Mouse (Mus musculus): Measurements from ENCODE around the gene Prc1. TPM values are rescaled to one million over a fixed set of nuclear protein-coding genes. Genes with fewer than 3 reads are reported as not detected.

Prc1 gene
- polyA plus RNA-seq, 1 experiment: 80.6 TPM

- Histone ChIP-seq H3K4me1 (replicated peaks; ENCODE audit: control insufficient read depth, insufficient read depth, low read length) (peaks cover 3% of the 10 kb centered on the region), H3K27ac (ENCODE audit: control insufficient read depth, insufficient read depth, low read length) (no peak overlapping the region), H3K36me3 (ENCODE audit: control insufficient read depth, insufficient read depth, low read length) (peaks cover 45% of the 10 kb centered on the region), H3K4me3 (ENCODE audit: control insufficient read depth, insufficient read depth, low read length) (no peak overlapping the region), H3K27me3 (ENCODE audit: control insufficient read depth, insufficient read depth, low read length) (no peaks in the 10 kb centered on the region)
- DNase-seq: no peak
- WGBS: 97% methylated on average over 16 of the region's 16 CpGs
- TF ChIP-seq CTCF (IDR thresholded peaks at IDR 0.05; ENCODE audit: borderline replicate concordance, control insufficient read depth, extremely low read depth, insufficient read depth, low read length, poor library complexity) (no peak), POLR2A (IDR thresholded peaks at IDR 0.05; ENCODE audit: control insufficient read depth, extremely low read depth, insufficient read depth, low read length, poor library complexity) (no peak)
Measured at GRCm38 (mm10) chr7:80325292-80325868, 31.1 kb downstream of the Prc1 start.

- TF ChIP-seq POLR2A (IDR thresholded peaks at IDR 0.05; ENCODE audit: control insufficient read depth, extremely low read depth, insufficient read depth, low read length, poor library complexity) (no peak), CTCF (IDR thresholded peaks at IDR 0.05; ENCODE audit: borderline replicate concordance, control insufficient read depth, extremely low read depth, insufficient read depth, low read length, poor library complexity) (no peak)
- peaks cover 3% of the 10 kb centered on the region for H3K4me1 ChIP-seq (replicated peaks; ENCODE audit: control insufficient read depth, insufficient read depth, low read length)
- H3K27me3 ChIP-seq (ENCODE audit: control insufficient read depth, insufficient read depth, low read length): no peaks in the 10 kb centered on the region
- DNase-seq: no peak
- H3K27ac ChIP-seq (ENCODE audit: control insufficient read depth, insufficient read depth, low read length): no peak overlapping the region
- H3K4me3 ChIP-seq (ENCODE audit: control insufficient read depth, insufficient read depth, low read length): no peak overlapping the region
- WGBS: 99% methylated on average over 19 of the region's 19 CpGs
- H3K36me3 ChIP-seq (ENCODE audit: control insufficient read depth, insufficient read depth, low read length): peaks cover 52% of the 10 kb centered on the region
Measured at GRCm38 (mm10) chr7:80326076-80326475, 31.8 kb downstream of the Prc1 start.

- Histone ChIP-seq H3K27me3 (ENCODE audit: control insufficient read depth, insufficient read depth, low read length) (no peaks in the 10 kb centered on the region), H3K4me1 (replicated peaks; ENCODE audit: control insufficient read depth, insufficient read depth, low read length) (no peaks in the 10 kb centered on the region), H3K4me3 (ENCODE audit: control insufficient read depth, insufficient read depth, low read length) (no peak overlapping the region), H3K36me3 (ENCODE audit: control insufficient read depth, insufficient read depth, low read length) (peaks cover 89% of the 10 kb centered on the region), H3K27ac (ENCODE audit: control insufficient read depth, insufficient read depth, low read length) (no peak overlapping the region)
- 98% methylated on average over 8 of the region's 8 CpGs for WGBS
- TF ChIP-seq POLR2A (IDR thresholded peaks at IDR 0.05; ENCODE audit: control insufficient read depth, extremely low read depth, insufficient read depth, low read length, poor library complexity) (no peak), CTCF (IDR thresholded peaks at IDR 0.05; ENCODE audit: borderline replicate concordance, control insufficient read depth, extremely low read depth, insufficient read depth, low read length, poor library complexity) (no peak)
- no peak for DNase-seq
Measured at GRCm38 (mm10) chr7:80330278-80330677, 36.0 kb downstream of the Prc1 start.

- Histone ChIP-seq H3K36me3 (ENCODE audit: control insufficient read depth, insufficient read depth, low read length) (peaks cover 88% of the 10 kb centered on the region), H3K27me3 (ENCODE audit: control insufficient read depth, insufficient read depth, low read length) (no peaks in the 10 kb centered on the region), H3K27ac (ENCODE audit: control insufficient read depth, insufficient read depth, low read length) (no peak overlapping the region), H3K4me3 (ENCODE audit: control insufficient read depth, insufficient read depth, low read length) (no peak overlapping the region), H3K4me1 (replicated peaks; ENCODE audit: control insufficient read depth, insufficient read depth, low read length) (no peaks in the 10 kb centered on the region)
- WGBS: 97% methylated on average over 19 of the region's 19 CpGs
- TF ChIP-seq CTCF (IDR thresholded peaks at IDR 0.05; ENCODE audit: borderline replicate concordance, control insufficient read depth, extremely low read depth, insufficient read depth, low read length, poor library complexity) (no peak), POLR2A (IDR thresholded peaks at IDR 0.05; ENCODE audit: control insufficient read depth, extremely low read depth, insufficient read depth, low read length, poor library complexity) (no peak)
- DNase-seq: no peak
Measured at GRCm38 (mm10) chr7:80331433-80331832, 37.2 kb downstream of the Prc1 start.

- Histone ChIP-seq H3K4me1 (replicated peaks; ENCODE audit: control insufficient read depth, insufficient read depth, low read length) (peaks cover 8% of the 10 kb centered on the region), H3K4me3 (ENCODE audit: control insufficient read depth, insufficient read depth, low read length) (no peak overlapping the region), H3K27me3 (ENCODE audit: control insufficient read depth, insufficient read depth, low read length) (no peaks in the 10 kb centered on the region), H3K27ac (ENCODE audit: control insufficient read depth, insufficient read depth, low read length) (no peak overlapping the region), H3K36me3 (ENCODE audit: control insufficient read depth, insufficient read depth, low read length) (peaks cover 67% of the 10 kb centered on the region)
- TF ChIP-seq POLR2A (IDR thresholded peaks at IDR 0.05; ENCODE audit: control insufficient read depth, extremely low read depth, insufficient read depth, low read length, poor library complexity) (no peak), CTCF (IDR thresholded peaks at IDR 0.05; ENCODE audit: borderline replicate concordance, control insufficient read depth, extremely low read depth, insufficient read depth, low read length, poor library complexity) (no peak)
- 97% methylated on average over 4 of the region's 4 CpGs for WGBS
- DNase-seq: no peak
Measured at GRCm38 (mm10) chr7:80334848-80335247, 40.6 kb downstream of the Prc1 start.

GRCm38 (mm10) chr7:80336932-80337331 lies 42.7 kb downstream of the Prc1 start:
- H3K36me3 ChIP-seq (ENCODE audit: control insufficient read depth, insufficient read depth, low read length): peaks cover 46% of the 10 kb centered on the region
- no peak for DNase-seq
- H3K4me3 ChIP-seq (ENCODE audit: control insufficient read depth, insufficient read depth, low read length): no peak overlapping the region
- TF ChIP-seq POLR2A (IDR thresholded peaks at IDR 0.05; ENCODE audit: control insufficient read depth, extremely low read depth, insufficient read depth, low read length, poor library complexity): no peak
- H3K4me1 ChIP-seq (replicated peaks; ENCODE audit: control insufficient read depth, insufficient read depth, low read length): peaks cover 14% of the 10 kb centered on the region
- no peaks in the 10 kb centered on the region for H3K27me3 ChIP-seq (ENCODE audit: control insufficient read depth, insufficient read depth, low read length)
- WGBS: 90% methylated on average over 3 of the region's 3 CpGs
- no peak overlapping the region for H3K27ac ChIP-seq (ENCODE audit: control insufficient read depth, insufficient read depth, low read length)

- Histone ChIP-seq H3K27ac (ENCODE audit: control insufficient read depth, insufficient read depth, low read length) (peak overlapping the region; percentile 2; the same call in 1 of the 2 replicates), H3K27me3 (ENCODE audit: control insufficient read depth, insufficient read depth, low read length) (no peaks in the 10 kb centered on the region), H3K4me3 (ENCODE audit: control insufficient read depth, insufficient read depth, low read length) (peak overlapping the region; percentile 76), H3K36me3 (ENCODE audit: control insufficient read depth, insufficient read depth, low read length) (peaks cover 23% of the 10 kb centered on the region), H3K4me1 (replicated peaks; ENCODE audit: control insufficient read depth, insufficient read depth, low read length) (peaks cover 19% of the 10 kb centered on the region)
- DNase-seq: peak; percentile 33
- WGBS: 6% methylated on average over 17 of the region's 17 CpGs
- TF ChIP-seq POLR2A (IDR thresholded peaks at IDR 0.05; ENCODE audit: control insufficient read depth, extremely low read depth, insufficient read depth, low read length, poor library complexity) (no peak), CTCF (IDR thresholded peaks at IDR 0.05; ENCODE audit: borderline replicate concordance, control insufficient read depth, extremely low read depth, insufficient read depth, low read length, poor library complexity) (no peak)
Measured at GRCm38 (mm10) chr7:80339371-80339770, 45.1 kb downstream of the Prc1 start.

Data from thymus, adult 2 months (tissue).